Mouse (Mus musculus) ES-Bruce4 (cell line): Measurements from ENCODE around the gene Riok1.

Experiments used
- CTCF ChIP-seq: IDR thresholded peaks from one replicate; pipeline ENCODE4 v1.8.1; 2011; ENCODE audit warnings: low read depth, low read length
- EP300 ChIP-seq: IDR thresholded peaks from 2 replicates; pipeline ENCODE4 v1.6.1; 2011; ENCODE audit warnings: low read depth, low read length; ENCODE audit not compliant: insufficient read depth
- POLR2A ChIP-seq: IDR thresholded peaks from one replicate; pipeline ENCODE4 v1.8.1; 2011; ENCODE audit warnings: low read length; ENCODE audit not compliant: insufficient read depth

GRCm38 (mm10) chr13:38062678-38063077 lies 25.9 kb downstream of the Riok1 start:
- TF ChIP-seq EP300 = no peak
- TF ChIP-seq CTCF = no peak
- TF ChIP-seq POLR2A = no peak
